Mouse (Mus musculus) MN1 (cell line): ENCODE data around the gene Fbxl17.

Experiments
- DNase-seq: peaks from one replicate; pipeline ENCODE4 v3.0.0-alpha.2; 2016; ENCODE audit warnings: low spot score

Gene Fbxl17

GRCm38 (mm10) chr17:63209151-63209550 is 290.7 kb downstream of the Fbxl17 start:
- DNase-seq, result no peak

DNA sequence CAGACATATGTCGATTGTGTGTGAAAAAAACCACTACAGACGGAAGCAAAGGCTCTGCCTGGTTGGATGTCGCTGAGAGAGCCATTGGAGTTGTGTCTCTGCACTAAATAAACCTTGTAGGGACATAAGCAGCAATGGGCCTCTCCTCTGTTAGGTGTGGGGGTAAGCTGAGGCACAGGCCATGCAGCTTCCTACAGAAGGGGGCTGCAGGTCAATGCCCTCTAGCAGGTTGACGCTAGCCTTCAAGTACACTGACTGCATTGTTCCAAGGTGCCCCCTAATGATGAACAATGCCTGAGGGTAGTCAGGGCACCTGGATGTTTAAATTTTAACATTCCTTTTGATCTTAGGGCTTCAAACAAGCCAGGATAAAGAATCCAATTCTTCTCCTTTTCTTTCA is 291.5 kb downstream of the Fbxl17 start:
- no peak for DNase-seq

GRCm38 (mm10) chr17:63207714-63208113 is 292.1 kb downstream of the Fbxl17 start:
- DNase-seq, result no peak

- DNase-seq, result no peak
Observed at GRCm38 (mm10) chr17:63205316-63205715, 294.5 kb downstream of the Fbxl17 start.

DNA sequence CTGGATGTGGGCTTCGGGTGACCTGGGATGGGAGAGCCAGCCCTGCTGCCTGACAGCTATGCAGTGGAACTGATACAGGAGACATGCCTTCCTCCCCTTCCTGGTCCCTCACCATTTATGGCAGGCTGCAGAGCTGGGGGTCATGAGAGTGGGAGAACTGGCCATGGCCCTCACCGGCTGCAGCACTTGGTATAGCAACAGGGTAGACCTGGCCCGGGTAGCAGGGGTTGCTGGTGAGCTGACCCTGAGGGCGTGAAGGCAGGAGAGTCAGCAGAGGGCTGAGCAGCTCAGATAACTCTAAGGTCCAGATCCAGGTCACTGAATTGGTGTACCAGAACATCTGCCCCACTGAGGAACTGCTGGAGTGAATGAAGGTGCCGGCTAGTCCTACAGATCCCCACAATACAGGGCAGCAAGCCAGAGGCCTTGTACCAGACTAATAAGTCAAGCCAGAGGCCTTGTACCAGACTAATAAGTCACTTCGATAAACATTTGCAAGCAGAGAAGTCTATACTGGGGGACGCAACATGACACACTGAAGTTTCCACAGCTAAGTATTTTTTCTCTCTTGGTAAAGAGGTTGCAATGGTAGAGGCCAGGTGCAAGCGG is 296.1 kb downstream of the Fbxl17 start:
- DNase-seq, result no peak

GRCm38 (mm10) chr17:63198703-63199102 is 301.1 kb downstream of the Fbxl17 start:
- DNase-seq, result no peak

GRCm38 (mm10) chr17:63195496-63195895 is 304.3 kb downstream of the Fbxl17 start:
- DNase-seq, result no peak

- no peak for DNase-seq
Observed at GRCm38 (mm10) chr17:63193196-63193595, 306.6 kb downstream of the Fbxl17 start.

DNA sequence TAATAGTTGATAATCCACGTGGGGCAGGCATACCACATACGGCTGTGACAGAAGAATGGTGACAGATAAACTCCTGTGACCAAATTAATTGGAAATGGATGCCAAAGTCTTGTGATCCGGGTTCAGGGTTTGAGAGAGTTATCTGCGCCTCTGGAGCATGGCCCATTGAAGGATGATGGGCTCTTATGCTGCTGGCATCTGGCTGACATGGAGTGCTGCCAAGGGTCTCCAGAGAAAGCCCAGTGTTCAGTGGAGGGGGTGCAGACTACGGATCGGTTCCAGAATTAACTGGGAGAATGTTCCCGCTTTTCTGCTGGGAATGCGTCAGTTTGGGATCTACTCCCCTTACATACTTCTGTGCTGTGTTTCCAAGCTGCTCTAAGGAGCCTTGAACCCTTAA is 308.5 kb downstream of the Fbxl17 start:
- DNase-seq, result no peak

DNA sequence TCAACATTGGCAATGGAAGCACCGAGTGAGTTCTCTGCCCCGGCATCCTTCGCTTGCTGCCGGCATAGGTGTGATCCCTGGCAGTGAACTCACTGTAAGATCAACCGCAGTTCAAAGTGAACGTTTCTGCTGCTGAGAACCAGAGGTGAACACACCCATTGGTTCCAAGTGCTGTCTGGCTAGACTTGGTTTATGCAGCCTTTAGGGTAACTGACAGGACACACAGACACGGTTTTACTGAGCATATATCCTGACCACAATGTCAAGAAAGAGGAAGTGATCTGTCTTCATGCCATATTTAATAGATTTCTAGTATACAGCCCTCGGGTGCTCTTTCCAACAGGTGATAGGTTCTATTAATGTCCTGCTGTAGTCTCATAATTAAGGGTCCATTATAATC is 310.5 kb downstream of the Fbxl17 start:
- DNase-seq, result no peak

DNA sequence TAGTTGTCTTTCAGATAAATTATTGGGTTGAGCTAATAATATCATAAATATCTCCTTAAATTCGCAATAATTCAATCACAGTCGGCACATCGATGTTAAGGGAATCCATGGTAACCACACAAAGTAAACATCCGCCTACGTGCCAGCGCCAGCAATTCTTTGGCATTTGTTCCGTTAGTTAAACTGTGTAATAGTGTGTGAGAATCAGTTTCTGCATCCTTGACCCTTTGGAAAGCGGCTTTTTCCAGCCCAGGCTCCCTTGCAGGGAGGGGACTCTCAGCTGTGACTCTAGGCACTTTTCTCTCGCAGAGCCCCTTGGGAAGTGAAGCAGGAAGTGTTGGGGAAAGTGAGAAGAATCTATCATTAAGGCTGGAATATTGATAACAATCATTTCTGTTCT is 314.3 kb downstream of the Fbxl17 start:
- no peak for DNase-seq

DNA sequence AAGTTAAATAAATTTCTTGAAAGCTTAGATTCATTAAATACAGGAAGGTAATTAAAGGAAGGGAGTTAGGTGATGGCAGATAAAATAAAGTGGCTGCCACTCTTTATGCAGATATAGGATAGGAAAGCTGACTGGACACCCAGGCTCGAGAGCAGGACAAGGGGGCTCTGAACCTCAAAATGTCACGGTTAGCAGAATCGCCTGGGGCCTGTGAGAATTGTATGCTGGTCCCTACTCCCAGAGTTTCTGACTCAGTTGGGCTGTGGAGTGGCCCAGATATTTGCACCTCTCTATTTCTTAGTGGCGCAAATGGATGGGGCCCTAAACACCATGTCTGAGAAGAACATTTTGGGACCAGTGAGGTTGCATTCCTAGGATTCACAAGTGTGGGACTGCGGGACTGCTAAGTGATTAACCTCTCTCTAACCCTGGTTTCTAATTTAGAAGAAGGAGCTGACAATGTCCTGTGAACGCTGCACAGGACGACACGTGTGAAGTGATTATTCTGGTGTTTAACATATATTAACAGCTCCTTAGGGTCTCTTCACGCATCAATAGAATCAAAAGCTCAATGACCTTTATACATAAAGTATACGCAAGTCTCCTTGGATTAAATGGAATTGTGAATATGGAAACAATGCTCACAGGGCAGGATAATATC is 314.8 kb downstream of the Fbxl17 start:
- DNase-seq, result no peak

DNA sequence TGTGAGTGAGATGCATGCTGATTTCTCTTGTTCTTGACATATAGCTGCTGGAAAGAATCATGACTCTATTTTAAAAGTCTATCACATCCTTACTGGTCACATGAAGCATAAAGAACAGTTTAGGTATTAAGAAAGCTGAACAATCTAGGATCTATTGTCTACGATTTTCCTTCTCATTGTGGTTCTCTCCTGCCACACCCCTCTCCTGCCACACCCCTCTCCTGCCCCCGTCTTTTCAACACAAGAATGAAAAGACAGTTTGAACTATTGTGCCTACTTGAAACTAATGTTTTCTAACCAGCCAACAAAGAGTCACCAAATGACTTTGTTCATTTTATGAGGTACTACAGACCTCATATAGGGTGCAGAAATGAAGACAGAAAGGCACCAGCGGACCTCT is 316.4 kb downstream of the Fbxl17 start:
- DNase-seq, result no peak

- no peak for DNase-seq
Observed at GRCm38 (mm10) chr17:63181661-63182060, 318.2 kb downstream of the Fbxl17 start.

- DNase-seq, result no peak
Observed at GRCm38 (mm10) chr17:63180042-63180441, 319.8 kb downstream of the Fbxl17 start.

- DNase-seq, result no peak
Observed at GRCm38 (mm10) chr17:63178331-63178730, 321.5 kb downstream of the Fbxl17 start.

DNA sequence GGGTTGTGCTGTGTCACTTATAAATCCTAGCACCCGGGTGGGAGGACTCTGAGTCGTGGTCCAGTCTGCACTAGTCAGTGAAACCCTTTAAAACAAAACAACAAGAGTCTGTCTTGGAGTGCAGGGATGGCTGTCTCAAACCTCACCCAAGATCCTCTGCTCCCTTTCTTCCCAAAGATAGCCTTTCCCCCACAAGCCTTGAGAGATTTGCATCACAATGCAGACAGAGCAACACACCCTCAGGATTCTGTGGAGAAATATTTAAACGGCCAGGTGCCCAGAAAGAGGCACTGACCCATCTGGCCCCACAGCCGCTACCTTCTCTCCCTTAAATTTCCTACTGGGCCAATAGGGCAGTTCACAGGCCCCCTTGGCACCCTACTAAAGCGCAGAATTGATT is 323.4 kb downstream of the Fbxl17 start:
- DNase-seq, result no peak

- no peak for DNase-seq
Observed at GRCm38 (mm10) chr17:63172697-63173096, 327.1 kb downstream of the Fbxl17 start.

DNA sequence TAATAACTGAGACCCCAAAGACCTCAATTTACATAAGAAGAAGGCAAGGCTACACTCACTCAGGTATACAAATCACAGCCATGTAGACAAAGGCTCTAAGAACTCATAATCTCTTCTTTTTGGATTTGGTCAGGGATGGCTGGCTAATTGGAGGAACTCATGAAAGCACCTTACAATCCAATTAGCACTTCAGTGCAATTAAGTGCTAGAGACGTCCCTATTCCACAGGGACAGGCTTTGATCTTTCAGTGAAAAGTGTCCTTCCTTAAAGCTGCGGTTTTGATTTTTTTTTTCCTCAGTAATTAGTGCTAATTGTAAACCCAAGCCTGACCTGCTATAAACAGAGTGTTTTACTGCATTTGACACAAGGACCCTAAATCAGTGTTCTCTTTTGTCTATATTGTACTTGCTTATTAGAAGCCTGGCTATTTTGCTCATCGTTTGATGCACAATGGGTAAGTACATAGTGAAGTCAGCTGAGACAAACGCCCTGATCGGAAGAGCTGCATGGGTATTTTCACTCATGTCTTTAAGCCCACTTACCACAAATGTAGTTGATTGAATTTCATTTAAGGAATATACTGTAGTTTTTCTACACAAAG is 327.8 kb downstream of the Fbxl17 start:
- DNase-seq, result no peak

GRCm38 (mm10) chr17:63171264-63171663 is 328.6 kb downstream of the Fbxl17 start:
- DNase-seq, result no peak

- no peak for DNase-seq
Observed at GRCm38 (mm10) chr17:63168019-63168788, 331.6 kb downstream of the Fbxl17 start.

- DNase-seq, result no peak
Observed at GRCm38 (mm10) chr17:63167248-63167647, 332.6 kb downstream of the Fbxl17 start.

GRCm38 (mm10) chr17:63166692-63167091 is 333.1 kb downstream of the Fbxl17 start:
- DNase-seq, result no peak
